Mouse (Mus musculus) lung, embryonic 14.5 days (tissue): ENCODE measurements at regions not wholly inside any gene's neighbourhood (a gene's known extent, or its start where the extent isn't known, plus 50 kb on each side); places are given as distances from the start of the nearest gene placed in this dataset.
A peak's percentile ranks its signal among the peaks of the same experiment; 100 is the strongest.

ENCODE experiments used
- ATAC-seq: fragments of 200-750 bp; cut with Nextera tagmentation; 2 replicates; pipeline ENCODE4 v1.8.0; 2017; ENCODE audit warnings: mild to moderate bottlenecking, moderate TSS enrichment, moderate library complexity; ENCODE audit not compliant: insufficient read depth
- DNase-seq: peaks from one replicate; pipeline ENCODE4 v3.0.0-alpha.2; 2015
- H3K27ac ChIP-seq: fragments of 300-500 bp; sonication (generic); 2 replicates; pipeline ENCODE4 v1.5.1; 2014; ENCODE audit warnings: low read depth, mild to moderate bottlenecking, moderate library complexity
- H3K27me3 ChIP-seq: fragments of 300-500 bp; sonication (generic); 2 replicates; pipeline ENCODE4 v1.6.1; 2014; ENCODE audit warnings: low read length, control low read depth; ENCODE audit not compliant: insufficient read depth
- H3K36me3 ChIP-seq: fragments of 300-500 bp; sonication (generic); 2 replicates; pipeline ENCODE4 v1.6.1; 2014; ENCODE audit warnings: control low read depth; ENCODE audit not compliant: insufficient read depth
- H3K4me1 ChIP-seq: fragments of 300-500 bp; sonication (generic); 2 replicates; pipeline ENCODE4 v1.6.1; 2014; ENCODE audit warnings: antibody characterized with exemption, control low read depth; ENCODE audit not compliant: insufficient read depth
- H3K4me2 ChIP-seq: fragments of 300-500 bp; sonication (generic); 2 replicates; pipeline ENCODE4 v1.6.1; 2014; ENCODE audit warnings: mild to moderate bottlenecking
- H3K4me3 ChIP-seq: fragments of 300-500 bp; sonication (generic); 2 replicates; pipeline ENCODE4 v1.5.1; 2014; ENCODE audit warnings: low read depth, low read length
- H3K9ac ChIP-seq: fragments of 300-500 bp; sonication (generic); 2 replicates; pipeline ENCODE4 v1.6.1; 2014
- H3K9me3 ChIP-seq: fragments of 300-500 bp; sonication (generic); 2 replicates; pipeline ENCODE4 v1.6.1; 2016; ENCODE audit warnings: low read depth, low read length, control low read depth
- CTCF ChIP-seq: IDR thresholded peaks from 2 replicates; pipeline ENCODE4 v1.5.1; 2016; ENCODE audit warnings: antibody characterized with exemption, low read depth
- WGBS: fragments of 180-500 bp; shearing (Covaris S2); extraction: QIAGEN DNeasy Blood & Tissue Kit; methylation state at CpG from one replicate; pipeline ENCODE4 v1.1.7; 2014; 5-methylcytosine and 5-hydroxymethylcytosine counted together

DNA sequence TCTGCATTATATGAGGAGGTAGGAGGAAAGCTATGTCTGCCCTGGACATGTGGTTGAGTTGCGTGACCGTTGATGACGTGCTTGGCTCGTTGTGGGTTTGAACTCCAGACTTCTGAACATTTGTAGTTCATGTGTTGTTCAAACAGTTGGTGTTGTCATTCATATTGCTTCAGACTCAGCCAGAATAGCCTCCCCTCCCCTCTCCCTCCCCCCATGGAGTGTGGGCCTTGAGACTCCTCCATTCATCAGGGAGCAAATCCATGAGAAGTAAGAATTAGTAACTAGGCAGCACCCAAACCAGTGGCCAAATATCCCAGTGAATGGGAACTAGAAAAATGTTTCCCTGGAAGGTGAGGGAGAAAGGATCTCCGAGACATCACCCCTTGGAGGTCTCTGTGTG is 209.0 kb downstream of the 1700010I14Rik start:
- Histone ChIP-seq H3K4me3 (no peak overlapping the region), H3K4me2 (no peak overlapping the region), H3K4me1 (no peaks in the 10 kb centered on the region), H3K27me3 (no peaks in the 10 kb centered on the region), H3K36me3 (no peaks in the 10 kb centered on the region), H3K9me3 (no peaks in the 10 kb centered on the region), H3K27ac (no peak overlapping the region), H3K9ac (no peak overlapping the region)
- 87% methylated on average over 5 of the region's 5 CpGs for WGBS
- no peak for TF ChIP-seq CTCF
- DNase-seq (no peak), ATAC-seq (no peak)

DNA sequence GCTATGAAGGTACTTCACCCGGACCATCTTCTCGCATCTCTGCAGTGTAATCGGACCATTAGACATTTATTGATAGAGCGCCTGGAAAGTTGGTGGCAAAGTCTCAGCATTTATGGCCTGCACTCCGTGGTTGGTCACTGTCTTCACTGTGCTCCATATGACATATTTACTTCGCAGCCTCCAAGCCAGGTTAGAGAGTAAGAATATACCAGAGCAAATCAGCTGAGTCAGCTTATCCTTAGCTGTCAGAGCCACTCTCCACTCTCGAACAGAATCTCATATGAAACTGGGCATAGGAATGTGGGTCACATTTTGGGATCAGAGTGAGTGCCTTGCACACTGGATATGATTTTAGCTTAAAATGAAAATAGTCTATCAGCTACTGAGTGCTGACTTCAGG is 212.3 kb downstream of the 1700010I14Rik start:
- no peak overlapping the region for H3K4me3 ChIP-seq
- no peak overlapping the region for H3K4me2 ChIP-seq
- H3K27ac ChIP-seq: no peak overlapping the region
- H3K9me3 ChIP-seq: no peaks in the 10 kb centered on the region
- no peak overlapping the region for H3K9ac ChIP-seq
- H3K27me3 ChIP-seq: no peaks in the 10 kb centered on the region
- H3K36me3 ChIP-seq: no peaks in the 10 kb centered on the region
- TF ChIP-seq CTCF: no peak
- ATAC-seq: no peak
- WGBS: 84% methylated on average over 7 of the region's 7 CpGs
- H3K4me1 ChIP-seq: no peaks in the 10 kb centered on the region
- no peak for DNase-seq

DNA sequence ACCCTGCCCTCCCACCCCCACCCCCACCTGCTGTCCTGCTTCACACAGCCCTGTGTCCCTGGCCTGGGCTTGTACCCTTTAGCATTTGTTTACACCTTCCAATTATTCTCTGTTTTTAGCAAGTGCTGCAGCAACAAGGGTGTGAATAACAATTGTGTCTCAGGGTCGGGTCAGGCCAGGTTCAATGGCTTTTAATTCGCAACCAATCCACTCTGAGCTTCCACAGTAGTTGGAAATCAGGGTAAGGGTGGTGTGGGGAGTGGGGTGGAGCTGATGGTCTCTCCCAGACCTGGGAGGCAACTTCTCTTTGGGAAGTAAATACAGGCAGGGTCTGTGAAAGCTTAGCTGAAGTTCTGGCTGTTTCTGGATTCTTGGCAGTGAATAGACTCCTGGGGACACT is 214.4 kb downstream of the 1700010I14Rik start:
- no peaks in the 10 kb centered on the region for H3K9me3 ChIP-seq
- ATAC-seq (no peak), DNase-seq (no peak)
- no peaks in the 10 kb centered on the region for H3K4me1 ChIP-seq
- no peak overlapping the region for H3K4me2 ChIP-seq
- H3K27me3 ChIP-seq: no peaks in the 10 kb centered on the region
- H3K4me3 ChIP-seq: no peak overlapping the region
- H3K27ac ChIP-seq: no peak overlapping the region
- WGBS: 18% methylated on average over 2 of the region's 2 CpGs
- no peak overlapping the region for H3K9ac ChIP-seq
- no peaks in the 10 kb centered on the region for H3K36me3 ChIP-seq
- no peak for TF ChIP-seq CTCF

DNA sequence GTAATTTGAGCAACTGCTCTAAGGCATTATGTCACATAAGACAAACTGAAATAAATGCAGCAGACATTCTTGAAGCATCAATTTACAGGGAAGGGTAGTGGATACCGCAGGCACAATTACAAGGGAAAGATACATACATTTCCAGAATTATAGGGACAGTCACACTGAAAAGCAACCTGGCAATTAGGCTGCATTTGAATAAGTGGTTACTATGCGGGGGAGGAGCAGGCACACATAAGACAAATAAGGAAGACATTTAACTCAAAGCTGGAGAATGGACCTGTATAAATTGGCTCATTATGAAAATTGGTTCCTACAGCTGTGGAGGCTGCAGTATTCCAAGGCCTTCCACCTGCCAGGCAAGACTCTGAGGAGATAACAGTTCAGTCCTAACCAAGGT is 211.2 kb upstream of the Gm17728 start:
- no peak for ATAC-seq
- H3K9ac ChIP-seq: no peak overlapping the region
- H3K4me2 ChIP-seq: no peak overlapping the region
- H3K9me3 ChIP-seq: no peaks in the 10 kb centered on the region
- DNase-seq: no peak
- H3K27ac ChIP-seq: no peak overlapping the region
- H3K27me3 ChIP-seq: no peaks in the 10 kb centered on the region
- no peak for TF ChIP-seq CTCF
- no peaks in the 10 kb centered on the region for H3K4me1 ChIP-seq
- 84% methylated on average over 2 of the region's 2 CpGs for WGBS
- no peak overlapping the region for H3K4me3 ChIP-seq
- no peaks in the 10 kb centered on the region for H3K36me3 ChIP-seq

DNA sequence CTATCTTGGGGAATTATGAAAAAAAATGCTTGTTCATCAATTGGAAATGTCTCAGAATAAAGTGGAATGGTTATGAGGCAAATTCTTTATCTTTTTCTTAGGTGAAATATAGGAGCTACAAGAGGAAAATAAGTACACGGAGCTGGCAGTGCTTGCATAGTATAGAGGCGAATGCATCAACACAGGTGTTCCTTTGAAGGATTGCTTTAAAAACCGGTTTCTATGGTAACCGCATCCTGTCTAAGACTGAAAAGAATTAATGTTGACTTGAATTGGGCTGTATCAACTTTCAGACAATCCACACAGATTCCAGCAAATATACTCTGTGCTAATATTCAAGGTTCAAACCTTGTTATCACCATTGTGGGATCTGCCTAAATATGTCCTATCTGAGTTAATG is 198.8 kb upstream of the Gm17728 start:
- no peak for DNase-seq
- H3K36me3 ChIP-seq: no peaks in the 10 kb centered on the region
- H3K27me3 ChIP-seq: no peaks in the 10 kb centered on the region
- no peak overlapping the region for H3K9ac ChIP-seq
- TF ChIP-seq CTCF: no peak
- no peaks in the 10 kb centered on the region for H3K4me1 ChIP-seq
- H3K27ac ChIP-seq: no peak overlapping the region
- WGBS: 74% methylated on average over 4 of the region's 4 CpGs
- H3K9me3 ChIP-seq: no peaks in the 10 kb centered on the region
- H3K4me2 ChIP-seq: no peak overlapping the region
- H3K4me3 ChIP-seq: no peak overlapping the region
- no peak for ATAC-seq

DNA sequence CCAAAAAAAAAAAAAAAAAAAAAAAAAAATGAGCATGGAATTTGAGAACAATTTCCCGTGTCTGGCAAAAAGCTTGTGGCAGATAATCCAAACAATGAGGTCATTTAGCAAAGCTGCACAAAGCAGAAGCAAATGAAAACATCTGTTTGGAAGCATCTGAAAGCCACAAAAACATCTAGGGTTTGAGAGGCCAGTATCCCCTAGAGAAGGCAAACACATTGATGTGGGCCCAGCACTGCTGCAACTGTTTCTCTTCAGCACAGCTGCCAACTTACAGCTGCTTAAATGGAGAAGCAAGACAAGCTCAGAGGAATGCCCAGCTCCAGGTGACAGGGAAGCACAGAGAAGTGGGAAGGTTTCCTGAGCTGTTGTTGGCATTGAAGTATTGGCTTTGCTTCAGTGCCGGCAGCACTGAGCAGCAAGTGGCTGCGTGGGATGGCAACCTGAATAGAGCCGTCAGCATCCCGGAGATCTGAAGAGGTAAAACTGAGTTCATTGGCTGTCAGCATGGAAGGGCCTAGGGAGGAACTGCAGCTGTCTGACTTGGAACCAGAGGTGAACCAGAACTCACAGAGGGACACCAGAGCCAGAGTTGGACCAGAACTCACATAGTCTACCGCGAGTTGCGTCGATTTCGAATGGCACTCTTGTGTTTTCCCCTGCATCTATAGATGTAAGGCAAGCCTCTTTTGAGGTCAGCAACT is 193.8 kb upstream of the Gm17728 start:
- TF ChIP-seq CTCF: no peak
- DNase-seq: peak; percentile 23
- H3K27me3 ChIP-seq: no peaks in the 10 kb centered on the region

DNA sequence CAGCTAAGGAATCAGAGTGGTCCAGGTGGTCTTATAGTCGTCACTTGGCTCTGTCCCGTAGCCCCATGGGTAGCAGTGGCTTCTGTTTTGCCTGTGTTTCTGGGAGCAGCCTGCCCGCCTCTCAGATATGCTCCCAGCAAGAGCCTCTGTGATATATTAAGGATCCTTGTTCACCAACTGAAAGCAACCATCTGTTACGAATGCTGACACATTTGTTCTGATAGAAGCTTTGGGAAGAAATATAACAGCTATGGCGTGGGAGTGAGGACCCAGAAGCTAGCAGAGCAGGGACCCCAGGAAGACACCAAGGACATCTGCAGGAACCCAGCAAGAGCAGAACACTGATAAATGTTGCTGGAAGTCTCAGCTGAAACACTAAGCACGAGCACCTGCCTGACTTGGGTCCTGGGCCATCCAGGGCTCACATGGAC is 186.7 kb upstream of the Gm17728 start:
- Histone ChIP-seq H3K9ac (no peak overlapping the region), H3K4me2 (no peak overlapping the region), H3K27me3 (no peaks in the 10 kb centered on the region), H3K9me3 (no peaks in the 10 kb centered on the region), H3K36me3 (no peaks in the 10 kb centered on the region), H3K4me1 (no peaks in the 10 kb centered on the region), H3K27ac (no peak overlapping the region), H3K4me3 (no peak overlapping the region)
- DNase-seq: no peak
- no peak for TF ChIP-seq CTCF
- ATAC-seq: no peak
- WGBS: 55% methylated on average over 6 of the region's 6 CpGs

More for the DNA sequence above, 193.8 kb upstream of the Gm17728 start:
- H3K9ac ChIP-seq: no peak overlapping the region
- no peaks in the 10 kb centered on the region for H3K36me3 ChIP-seq
- no peaks in the 10 kb centered on the region for H3K4me1 ChIP-seq
- no peak overlapping the region for H3K4me2 ChIP-seq
- WGBS: 55% methylated on average over 10 of the region's 10 CpGs
- no peaks in the 10 kb centered on the region for H3K9me3 ChIP-seq
- H3K4me3 ChIP-seq: no peak overlapping the region
- ATAC-seq: no peak
- H3K27ac ChIP-seq: no peak overlapping the region

DNA sequence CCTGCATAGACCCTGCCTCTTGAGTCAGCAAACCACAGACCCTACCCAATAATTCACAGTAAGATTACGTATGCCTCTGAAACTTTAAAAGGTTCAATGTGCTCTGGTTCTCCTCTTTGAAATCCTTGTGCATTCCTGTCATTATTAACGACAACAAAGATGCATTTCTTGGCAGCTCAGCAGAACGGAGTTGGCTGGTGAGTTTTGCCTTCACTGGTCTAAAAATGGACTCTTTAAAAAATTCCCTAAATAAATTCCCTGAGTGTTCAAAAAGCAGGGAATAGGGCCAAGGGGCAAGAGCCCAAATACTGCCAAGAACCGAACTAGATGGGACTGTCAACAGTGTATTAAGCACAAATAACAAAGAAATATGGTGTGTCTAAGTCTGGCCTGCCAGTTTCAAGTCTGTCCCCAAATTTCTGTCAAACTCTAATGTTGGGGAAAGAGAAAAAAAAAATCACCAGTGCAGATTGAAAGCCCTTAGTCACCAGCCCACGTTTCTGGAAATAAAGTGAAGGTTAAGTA is 163.2 kb upstream of the Gm17728 start:
- Histone ChIP-seq H3K4me1 (no peaks in the 10 kb centered on the region), H3K4me3 (no peak overlapping the region), H3K27me3 (no peaks in the 10 kb centered on the region), H3K36me3 (no peaks in the 10 kb centered on the region), H3K9ac (no peak overlapping the region), H3K9me3 (no peaks in the 10 kb centered on the region), H3K27ac (no peak overlapping the region), H3K4me2 (no peak overlapping the region)
- DNase-seq: peak; percentile 39
- WGBS: 35% methylated on average over 5 of the region's 5 CpGs
- no peak for ATAC-seq
- no peak for TF ChIP-seq CTCF
